Mouse (Mus musculus) liver, postnatal 0 days (tissue): ENCODE measurements at regions not wholly inside any gene's neighbourhood (a gene's known extent, or its start where the extent isn't known, plus 50 kb on each side); places are given as distances from the start of the nearest gene placed in this dataset.
A peak's percentile ranks its signal among the peaks of the same experiment; 100 is the strongest.

Source experiments
- ATAC-seq: fragments of 200-750 bp; cut with Nextera tagmentation; 2 replicates; pipeline ENCODE4 v1.8.0; 2017; ENCODE audit warnings: mild to moderate bottlenecking, moderate library complexity
- DNase-seq: peaks from one replicate; pipeline ENCODE4 v3.0.0-alpha.2; 2016
- H3K27ac ChIP-seq: fragments of 300-500 bp; sonication (generic); 2 replicates; pipeline ENCODE4 v1.5.1; 2014; ENCODE audit warnings: antibody characterized with exemption, moderate library complexity, mild to moderate bottlenecking, low read depth
- H3K27me3 ChIP-seq: fragments of 300-500 bp; sonication (generic); 2 replicates; pipeline ENCODE4 v1.6.1; 2014; ENCODE audit warnings: low read length, control low read depth, mixed read lengths; ENCODE audit not compliant: insufficient read depth
- H3K36me3 ChIP-seq: fragments of 300-500 bp; sonication (generic); replicated peaks from 2 replicates; pipeline ENCODE4 v1.6.1; 2014; ENCODE audit warnings: mild to moderate bottlenecking, control low read depth, low read length, moderate library complexity, mixed read lengths; ENCODE audit not compliant: insufficient read depth
- H3K4me1 ChIP-seq: fragments of 300-500 bp; sonication (generic); 2 replicates; pipeline ENCODE4 v1.6.1; 2014; ENCODE audit warnings: antibody characterized with exemption, mild to moderate bottlenecking, control low read depth; ENCODE audit not compliant: insufficient read depth
- H3K4me2 ChIP-seq: fragments of 300-500 bp; sonication (generic); 2 replicates; pipeline ENCODE4 v1.6.1; 2014; ENCODE audit warnings: low read depth, mild to moderate bottlenecking, low read length, moderate library complexity, mixed read lengths
- H3K4me3 ChIP-seq: fragments of 300-500 bp; sonication (generic); 2 replicates; pipeline ENCODE4 v1.5.1; 2014; ENCODE audit warnings: low read depth, low read length
- H3K9ac ChIP-seq: fragments of 300-500 bp; sonication (generic); replicated peaks from 2 replicates; pipeline ENCODE4 v1.6.1; 2014; ENCODE audit warnings: mild to moderate bottlenecking, moderate library complexity
- H3K9me3 ChIP-seq: fragments of 300-500 bp; sonication (generic); 2 replicates; pipeline ENCODE4 v1.6.1; 2016; ENCODE audit warnings: mild to moderate bottlenecking, control low read depth, low read length, mixed read lengths
- CTCF ChIP-seq: sonication (generic); IDR thresholded peaks from 2 replicates; pipeline ENCODE4 v1.5.1; 2016; ENCODE audit warnings: antibody characterized with exemption, low read depth
- EP300 ChIP-seq: IDR thresholded peaks from 2 replicates; pipeline ENCODE4 v1.6.1; 2016; ENCODE audit warnings: antibody characterized with exemption, low read depth, mild to moderate bottlenecking
- WGBS: fragments of 180-500 bp; shearing (Covaris S2); extraction: QIAGEN DNeasy Blood & Tissue Kit; methylation state at CpG from one replicate; pipeline ENCODE4 v1.1.7; 2014; ENCODE audit not compliant: insufficient replicate concordance; 5-methylcytosine and 5-hydroxymethylcytosine counted together

- no peak overlapping the region for H3K27ac ChIP-seq
- 66% methylated on average over 2 of the region's 2 CpGs for WGBS
- no peak overlapping the region for H3K9ac ChIP-seq
- H3K4me1 ChIP-seq: peaks cover 11% of the 10 kb centered on the region; the same call in 1 of the 2 replicates
- H3K36me3 ChIP-seq: no peaks in the 10 kb centered on the region
- H3K4me2 ChIP-seq: no peak overlapping the region
- no peaks in the 10 kb centered on the region for H3K9me3 ChIP-seq
- H3K4me3 ChIP-seq: no peak overlapping the region
- DNase-seq: no peak
- ATAC-seq: no peak
- no peaks in the 10 kb centered on the region for H3K27me3 ChIP-seq
- TF ChIP-seq EP300 (no peak), CTCF (no peak)
Observed at GRCm38 (mm10) chr17:73038586-73038985, 69.2 kb upstream of the Lclat1 start.

- WGBS: 66% methylated on average over 5 of the region's 5 CpGs
- Histone ChIP-seq H3K9ac (no peak overlapping the region), H3K27ac (no peak overlapping the region), H3K4me2 (no peak overlapping the region), H3K27me3 (no peaks in the 10 kb centered on the region), H3K4me3 (no peak overlapping the region), H3K4me1 (no peaks in the 10 kb centered on the region), H3K36me3 (no peaks in the 10 kb centered on the region), H3K9me3 (no peaks in the 10 kb centered on the region)
- ATAC-seq: no peak
- DNase-seq: no peak
- TF ChIP-seq EP300: no peak
- no peak for TF ChIP-seq CTCF
Observed at GRCm38 (mm10) chr17:73044918-73045580, 62.7 kb upstream of the Lclat1 start.

GRCm38 (mm10) chr17:73046985-73047384 is 60.8 kb upstream of the Lclat1 start:
- DNase-seq: no peak
- H3K27ac ChIP-seq: no peak overlapping the region
- H3K9ac ChIP-seq: no peak overlapping the region
- no peaks in the 10 kb centered on the region for H3K9me3 ChIP-seq
- no peaks in the 10 kb centered on the region for H3K27me3 ChIP-seq
- H3K4me3 ChIP-seq: no peak overlapping the region
- no peak for ATAC-seq
- H3K36me3 ChIP-seq: no peaks in the 10 kb centered on the region
- no peaks in the 10 kb centered on the region for H3K4me1 ChIP-seq
- no peak for TF ChIP-seq EP300
- TF ChIP-seq CTCF: no peak
- H3K4me2 ChIP-seq: no peak overlapping the region
- WGBS: 45% methylated on average over 4 of the region's 4 CpGs

GRCm38 (mm10) chr17:73048164-73048563 is 59.6 kb upstream of the Lclat1 start:
- no peak overlapping the region for H3K27ac ChIP-seq
- no peak overlapping the region for H3K4me2 ChIP-seq
- TF ChIP-seq CTCF (no peak), EP300 (no peak)
- no peaks in the 10 kb centered on the region for H3K4me1 ChIP-seq
- DNase-seq: no peak
- no peaks in the 10 kb centered on the region for H3K27me3 ChIP-seq
- H3K36me3 ChIP-seq: no peaks in the 10 kb centered on the region
- H3K9me3 ChIP-seq: no peaks in the 10 kb centered on the region
- H3K9ac ChIP-seq: no peak overlapping the region
- WGBS: 63% methylated on average over 2 of the region's 2 CpGs
- ATAC-seq: no peak
- no peak overlapping the region for H3K4me3 ChIP-seq

- Histone ChIP-seq H3K36me3 (no peaks in the 10 kb centered on the region), H3K27ac (peak overlapping the region; percentile 34), H3K4me1 (no peaks in the 10 kb centered on the region), H3K9ac (no peak overlapping the region), H3K4me2 (no peak overlapping the region), H3K4me3 (no peak overlapping the region), H3K9me3 (no peaks in the 10 kb centered on the region), H3K27me3 (no peaks in the 10 kb centered on the region)
- WGBS: 80% methylated on average over 2 of the region's 2 CpGs
- no peak for TF ChIP-seq CTCF
- DNase-seq: no peak
- ATAC-seq: no peak
Observed at GRCm38 (mm10) chr17:73052956-73053355, 54.8 kb upstream of the Lclat1 start.

- H3K9ac ChIP-seq: no peak overlapping the region
- no peaks in the 10 kb centered on the region for H3K36me3 ChIP-seq
- H3K4me3 ChIP-seq: no peak overlapping the region
- H3K4me1 ChIP-seq: no peaks in the 10 kb centered on the region
- ATAC-seq: no peak
- no peak for DNase-seq
- H3K4me2 ChIP-seq: no peak overlapping the region
- H3K27me3 ChIP-seq: no peaks in the 10 kb centered on the region
- TF ChIP-seq EP300 (no peak), CTCF (no peak)
- 31% methylated on average over 3 of the region's 3 CpGs for WGBS
- H3K9me3 ChIP-seq: no peaks in the 10 kb centered on the region
- peak overlapping the region; percentile 34 for H3K27ac ChIP-seq
Observed at GRCm38 (mm10) chr17:73053479-73054215, 54.1 kb upstream of the Lclat1 start.
